Mouse (Mus musculus): Measurements from ENCODE around the gene Slc22a2. TPM values are rescaled to one million over a fixed set of nuclear protein-coding genes. Genes with fewer than 3 reads are reported as not detected.
"Not testable (repeated sequence)": the region's sequence is repeated elsewhere in the genome, so short reads cannot be mapped to it uniquely, and the experiment has no call there.

Slc22a2 gene
- not detected in 2 replicates for polyA plus RNA-seq (2014; fragmentation: Nextera tagmentation; extraction: Ambion mirVana)

GRCm38 (mm10) chr17:12583991-12584390 lies at the start of gene Slc22a2:
TSS of gene Slc22a2 (plus strand) at chr17:12584132.
- no peak within 1 kb of the TSS for H3K9ac ChIP-seq (ENCODE audit: low read length)
- no peak for ATAC-seq (ENCODE audit: insufficient number of reproducible peaks, low FRiP score, low TSS enrichment, low read depth)
- H3K9me3 ChIP-seq (ENCODE audit: control insufficient read depth, low read length), result no peaks in the 10 kb centered on the region
- 70% methylated on average over 10 of the region's 10 CpGs for WGBS
- H3K4me2 ChIP-seq (ENCODE audit: low read depth, severe bottlenecking), result no peak within 1 kb of the TSS
- H3K36me3 ChIP-seq (ENCODE audit: control insufficient read depth, insufficient read depth, low read length), result no peaks in the 10 kb centered on the region
- no peak for DNase-seq (ENCODE audit: low spot score)
- H3K27me3 ChIP-seq (ENCODE audit: control insufficient read depth, insufficient read depth, low read length), result no peaks in the 10 kb centered on the region
- no peak within 1 kb of the TSS for H3K4me3 ChIP-seq (ENCODE audit: low read depth, low read length)
- no peaks in the 10 kb centered on the region for H3K4me1 ChIP-seq (ENCODE audit: control insufficient read depth, insufficient read depth, low read length)
- H3K27ac ChIP-seq (replicated peaks; ENCODE audit: low read depth, low read length), result no peak within 1 kb of the TSS

- H3K9ac ChIP-seq (ENCODE audit: low read length), result no peak overlapping the region
- no peaks in the 10 kb centered on the region for H3K9me3 ChIP-seq (ENCODE audit: control insufficient read depth, low read length)
- no peak overlapping the region for H3K4me3 ChIP-seq (ENCODE audit: low read depth, low read length)
- no peak overlapping the region for H3K4me2 ChIP-seq (ENCODE audit: low read depth, severe bottlenecking)
- no peak overlapping the region for H3K27ac ChIP-seq (replicated peaks; ENCODE audit: low read depth, low read length)
- no peaks in the 10 kb centered on the region for H3K36me3 ChIP-seq (ENCODE audit: control insufficient read depth, insufficient read depth, low read length)
- WGBS, result 63% methylated on average over 13 of the region's 13 CpGs
- peak; percentile 81 for DNase-seq (ENCODE audit: low spot score)
- H3K27me3 ChIP-seq (ENCODE audit: control insufficient read depth, insufficient read depth, low read length), result no peaks in the 10 kb centered on the region
- 0 out of 2 replicates have a peak, but pooled peaks cover 4% of the 10 kb centered on the region for H3K4me1 ChIP-seq (ENCODE audit: control insufficient read depth, insufficient read depth, low read length)
- ATAC-seq (ENCODE audit: insufficient number of reproducible peaks, low FRiP score, low TSS enrichment, low read depth), result no peak
These were observed 49.4 kb upstream of the Slc22a2 start for GRCm38 (mm10) chr17:12534353-12535145.

GRCm38 (mm10) chr17:12562215-12562614 lies 21.7 kb upstream of the Slc22a2 start:
- Histone ChIP-seq H3K9me3 (ENCODE audit: control insufficient read depth, low read length) (no peaks in the 10 kb centered on the region), H3K27ac (replicated peaks; ENCODE audit: low read depth, low read length) (no peak overlapping the region), H3K9ac (ENCODE audit: low read length) (no peak overlapping the region), H3K4me2 (ENCODE audit: low read depth, severe bottlenecking) (no peak overlapping the region), H3K27me3 (ENCODE audit: control insufficient read depth, insufficient read depth, low read length) (no peaks in the 10 kb centered on the region), H3K4me1 (ENCODE audit: control insufficient read depth, insufficient read depth, low read length) (no peaks in the 10 kb centered on the region), H3K36me3 (ENCODE audit: control insufficient read depth, insufficient read depth, low read length) (no peaks in the 10 kb centered on the region), H3K4me3 (ENCODE audit: low read depth, low read length) (no peak overlapping the region)
- 90% methylated on average over 4 of the region's 4 CpGs for WGBS
- no peak for ATAC-seq (ENCODE audit: insufficient number of reproducible peaks, low FRiP score, low TSS enrichment, low read depth)
- no peak for DNase-seq (ENCODE audit: low spot score)

GRCm38 (mm10) chr17:12564481-12565000 lies 19.4 kb upstream of the Slc22a2 start:
- H3K4me2 ChIP-seq (ENCODE audit: low read depth, severe bottlenecking); H3K27me3 ChIP-seq (ENCODE audit: control insufficient read depth, insufficient read depth, low read length); H3K27ac ChIP-seq (replicated peaks; ENCODE audit: low read depth, low read length); DNase-seq (ENCODE audit: low spot score); H3K4me1 ChIP-seq (ENCODE audit: control insufficient read depth, insufficient read depth, low read length); H3K9me3 ChIP-seq (ENCODE audit: control insufficient read depth, low read length); H3K9ac ChIP-seq (ENCODE audit: low read length); ATAC-seq (ENCODE audit: insufficient number of reproducible peaks, low FRiP score, low TSS enrichment, low read depth); H3K36me3 ChIP-seq (ENCODE audit: control insufficient read depth, insufficient read depth, low read length); H3K4me3 ChIP-seq (ENCODE audit: low read depth, low read length): not testable (repeated sequence)
- 83% methylated on average over 6 of the region's 6 CpGs for WGBS

GRCm38 (mm10) chr17:12565443-12565842 lies 18.5 kb upstream of the Slc22a2 start:
- no peak overlapping the region for H3K4me2 ChIP-seq (ENCODE audit: low read depth, severe bottlenecking)
- no peaks in the 10 kb centered on the region for H3K9me3 ChIP-seq (ENCODE audit: control insufficient read depth, low read length)
- H3K27me3 ChIP-seq (ENCODE audit: control insufficient read depth, insufficient read depth, low read length), result no peaks in the 10 kb centered on the region
- no peak overlapping the region for H3K4me3 ChIP-seq (ENCODE audit: low read depth, low read length)
- no peaks in the 10 kb centered on the region for H3K4me1 ChIP-seq (ENCODE audit: control insufficient read depth, insufficient read depth, low read length)
- no peak overlapping the region for H3K27ac ChIP-seq (replicated peaks; ENCODE audit: low read depth, low read length)
- H3K9ac ChIP-seq (ENCODE audit: low read length), result no peak overlapping the region
- DNase-seq (ENCODE audit: low spot score), result no peak
- H3K36me3 ChIP-seq (ENCODE audit: control insufficient read depth, insufficient read depth, low read length), result no peaks in the 10 kb centered on the region
- WGBS, result 92% methylated on average over 6 of the region's 6 CpGs
- ATAC-seq (ENCODE audit: insufficient number of reproducible peaks, low FRiP score, low TSS enrichment, low read depth), result no peak

GRCm38 (mm10) chr17:12571316-12571715 lies 12.6 kb upstream of the Slc22a2 start:
- WGBS, result 80% methylated on average over 6 of the region's 6 CpGs
- Histone ChIP-seq H3K36me3 (ENCODE audit: control insufficient read depth, insufficient read depth, low read length) (no peaks in the 10 kb centered on the region), H3K4me1 (ENCODE audit: control insufficient read depth, insufficient read depth, low read length) (no peaks in the 10 kb centered on the region), H3K27ac (replicated peaks; ENCODE audit: low read depth, low read length) (no peak overlapping the region), H3K9ac (ENCODE audit: low read length) (no peak overlapping the region), H3K4me3 (ENCODE audit: low read depth, low read length) (no peak overlapping the region), H3K4me2 (ENCODE audit: low read depth, severe bottlenecking) (no peak overlapping the region), H3K27me3 (ENCODE audit: control insufficient read depth, insufficient read depth, low read length) (no peaks in the 10 kb centered on the region), H3K9me3 (ENCODE audit: control insufficient read depth, low read length) (no peaks in the 10 kb centered on the region)
- DNase-seq (ENCODE audit: low spot score) (no peak), ATAC-seq (ENCODE audit: insufficient number of reproducible peaks, low FRiP score, low TSS enrichment, low read depth) (no peak)

- 86% methylated on average over 9 of the region's 9 CpGs for WGBS
- Histone ChIP-seq H3K4me3 (ENCODE audit: low read depth, low read length) (no peak overlapping the region), H3K27ac (replicated peaks; ENCODE audit: low read depth, low read length) (no peak overlapping the region), H3K36me3 (ENCODE audit: control insufficient read depth, insufficient read depth, low read length) (no peaks in the 10 kb centered on the region), H3K4me1 (ENCODE audit: control insufficient read depth, insufficient read depth, low read length) (no peaks in the 10 kb centered on the region), H3K27me3 (ENCODE audit: control insufficient read depth, insufficient read depth, low read length) (no peaks in the 10 kb centered on the region), H3K9ac (ENCODE audit: low read length) (no peak overlapping the region), H3K9me3 (ENCODE audit: control insufficient read depth, low read length) (no peaks in the 10 kb centered on the region), H3K4me2 (ENCODE audit: low read depth, severe bottlenecking) (no peak overlapping the region)
- DNase-seq (ENCODE audit: low spot score), result no peak
- no peak for ATAC-seq (ENCODE audit: insufficient number of reproducible peaks, low FRiP score, low TSS enrichment, low read depth)
These were observed 11.9 kb upstream of the Slc22a2 start for GRCm38 (mm10) chr17:12571924-12572463.

GRCm38 (mm10) chr17:12575391-12575790 lies 8.5 kb upstream of the Slc22a2 start:
- ATAC-seq (ENCODE audit: insufficient number of reproducible peaks, low FRiP score, low TSS enrichment, low read depth), result no peak

More at GRCm38 (mm10) chr17:12575391-12575790, 8.5 kb upstream of the Slc22a2 start:
- Histone ChIP-seq H3K36me3 (ENCODE audit: control insufficient read depth, insufficient read depth, low read length) (no peaks in the 10 kb centered on the region), H3K9ac (ENCODE audit: low read length) (no peak overlapping the region), H3K27me3 (ENCODE audit: control insufficient read depth, insufficient read depth, low read length) (no peaks in the 10 kb centered on the region), H3K4me3 (ENCODE audit: low read depth, low read length) (no peak overlapping the region), H3K4me1 (ENCODE audit: control insufficient read depth, insufficient read depth, low read length) (no peaks in the 10 kb centered on the region), H3K9me3 (ENCODE audit: control insufficient read depth, low read length) (no peaks in the 10 kb centered on the region), H3K27ac (replicated peaks; ENCODE audit: low read depth, low read length) (no peak overlapping the region), H3K4me2 (ENCODE audit: low read depth, severe bottlenecking) (no peak overlapping the region)
- 88% methylated on average over 6 of the region's 6 CpGs for WGBS
- no peak for DNase-seq (ENCODE audit: low spot score)
